ENCODE assay signal across 9 mouse cellular contexts in the genomic region with DNA sequence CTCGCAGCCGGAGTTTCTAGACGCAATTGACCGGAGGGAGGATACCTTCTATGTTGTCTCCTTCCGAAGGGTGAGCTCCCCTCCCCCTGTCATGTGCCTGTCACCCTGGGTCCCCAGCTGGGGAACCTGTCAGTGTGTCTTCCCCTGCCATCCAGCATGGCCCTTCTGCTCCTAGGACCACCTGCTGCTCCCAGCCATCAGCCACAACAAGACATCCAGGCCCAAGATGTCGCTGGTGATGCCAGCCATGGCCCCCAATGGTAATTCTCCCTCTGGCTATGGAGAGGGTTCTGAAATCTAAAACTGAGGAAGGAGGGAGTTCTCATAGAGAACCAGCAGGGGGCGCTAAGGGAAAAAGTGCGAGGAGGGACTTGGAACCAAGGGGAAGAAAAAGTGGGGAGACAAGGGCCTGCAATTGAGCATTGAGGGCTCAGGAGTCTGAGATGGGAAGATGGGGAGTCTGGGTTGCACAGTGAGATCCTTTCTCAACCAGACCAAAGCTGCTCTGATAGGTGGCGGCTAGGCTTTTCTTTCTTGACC. TPM values are rescaled to one million over a fixed set of nuclear protein-coding genes. Genes with fewer than 3 reads are reported as not detected.
DNase-seq lines count a peak whose midpoint lies in the region; ATAC-seq and TF ChIP-seq lines count a peak whose summit lies in the region.
"Had no signal": no experiment of that assay in that cellular context is flagged by ENCODE, and none has a peak within 500 bp of the region (broad histone marks: within the 10 kb centered on the region; RNA-seq: fewer than 3 reads in every experiment).

No protein-coding gene starts in this region.

- TF ChIP-seq EP300 in ES-Bruce4 (IDR thresholded peaks at IDR 0.05; ENCODE audit: insufficient read depth, low read depth, low read length) = no peak

- ATAC-seq in hindbrain, embryonic 11.5 days (ENCODE audit: low FRiP score) = no peak
- no peak for ATAC-seq in hindbrain, embryonic 13.5 days (ENCODE audit: low FRiP score)
- no peak for ATAC-seq in granulocyte monocyte progenitor cell, adult 5-6 weeks (replicated peaks; ENCODE audit: poor library complexity, severe bottlenecking)

- TF ChIP-seq POLR2A in ES-Bruce4 (IDR thresholded peaks at IDR 0.05; ENCODE audit: insufficient read depth, low read length) = no peak

- peak; percentile 40 for TF ChIP-seq CTCF in ES-Bruce4 (IDR thresholded peaks at IDR 0.05; ENCODE audit: low read depth, low read length)

- no peak overlapping the region for H3K4me2 ChIP-seq in hindbrain, embryonic 11.5 days (replicated peaks; ENCODE audit: low read depth, low read length)
- H3K4me2 ChIP-seq in hindbrain, embryonic 13.5 days = no peak overlapping the region
- H3K4me2 ChIP-seq: limb, embryonic 13.5 days had no signal

- H3K27ac ChIP-seq in hindbrain, embryonic 11.5 days (ENCODE audit: low read depth, low read length) = no peak overlapping the region
- H3K27ac ChIP-seq in hindbrain, embryonic 13.5 days = no peak overlapping the region
- H3K27ac ChIP-seq in ES-Bruce4 (ENCODE audit: insufficient read depth, low read length) = no peak overlapping the region
- H3K27ac ChIP-seq: limb, embryonic 13.5 days had no signal

- H3K9ac ChIP-seq in hindbrain, embryonic 11.5 days (ENCODE audit: low read depth, low read length) = no peak overlapping the region
- H3K9ac ChIP-seq in hindbrain, embryonic 13.5 days = no peak overlapping the region
- no peak overlapping the region for H3K9ac ChIP-seq in ES-Bruce4 (ENCODE audit: low read depth, poor library complexity, severe bottlenecking)
- H3K9ac ChIP-seq: limb, embryonic 13.5 days had no signal

- H3K9me3 ChIP-seq in hindbrain, embryonic 11.5 days (ENCODE audit: control insufficient read depth, low read length) = no peaks in the 10 kb centered on the region
- no peaks in the 10 kb centered on the region for H3K9me3 ChIP-seq in hindbrain, embryonic 13.5 days
- no peaks in the 10 kb centered on the region for H3K9me3 ChIP-seq in ES-Bruce4 (replicated peaks; ENCODE audit: control insufficient read depth, insufficient read depth, low read length, poor library complexity, severe bottlenecking)
- H3K9me3 ChIP-seq: limb, embryonic 13.5 days had no signal

- no peaks in the 10 kb centered on the region for H3K4me1 ChIP-seq in hindbrain, embryonic 11.5 days (replicated peaks; ENCODE audit: control insufficient read depth, insufficient read depth, low read length)
- H3K4me1 ChIP-seq in hindbrain, embryonic 13.5 days (replicated peaks) = peaks cover 15% of the 10 kb centered on the region
- no peaks in the 10 kb centered on the region for H3K4me1 ChIP-seq in ES-Bruce4 (ENCODE audit: control insufficient read depth, insufficient read depth, low read length)

- peak; percentile 80 for DNase-seq in hindbrain, embryonic 11.5 days (ENCODE audit: low spot score)
- peak; percentile 92 for DNase-seq in 3T3-L1 (ENCODE audit: low read depth, low spot score)
- DNase-seq in cerebellum, adult 8-10 months = peak; percentile 60
- peak; percentile 50 for DNase-seq in large intestine, adult 2 months (ENCODE audit: low read depth, low spot score)
- DNase-seq in spleen, postnatal 10 days (ENCODE audit: low spot score in 2 of 2) = peak; percentile 50 to 76

- 69% methylated on average over 9 of the region's 9 CpGs for WGBS in hindbrain, embryonic 11.5 days
- 67% methylated on average over 9 of the region's 9 CpGs for WGBS in hindbrain, embryonic 13.5 days
- WGBS in large intestine, adult 2 months = 63% methylated on average over 9 of the region's 9 CpGs

- H3K27me3 ChIP-seq in hindbrain, embryonic 11.5 days (ENCODE audit: control insufficient read depth, insufficient read depth, low read length) = no peaks in the 10 kb centered on the region
- H3K27me3 ChIP-seq in hindbrain, embryonic 13.5 days = no peaks in the 10 kb centered on the region; the same call in 1 of the 2 replicates
- no peaks in the 10 kb centered on the region for H3K27me3 ChIP-seq in ES-Bruce4 (ENCODE audit: control insufficient read depth, insufficient read depth, low read length, poor library complexity, severe bottlenecking)

- H3K4me3 ChIP-seq in hindbrain, embryonic 11.5 days (ENCODE audit: low read depth, low read length) = no peak overlapping the region
- no peak overlapping the region for H3K4me3 ChIP-seq in hindbrain, embryonic 13.5 days
- H3K4me3 ChIP-seq in ES-Bruce4 (ENCODE audit: low read depth, low read length) = no peak overlapping the region
- H3K4me3 ChIP-seq: limb, embryonic 13.5 days had no signal

- H3K36me3 ChIP-seq in hindbrain, embryonic 11.5 days (ENCODE audit: control insufficient read depth, insufficient read depth, low read length) = peaks cover 15% of the 10 kb centered on the region; the same call in 1 of the 2 replicates
- H3K36me3 ChIP-seq in hindbrain, embryonic 13.5 days = peaks cover 67% of the 10 kb centered on the region
- peaks cover 9% of the 10 kb centered on the region; the same call in 1 of the 2 replicates for H3K36me3 ChIP-seq in ES-Bruce4 (ENCODE audit: control insufficient read depth, insufficient read depth, low read length, poor library complexity, severe bottlenecking)

RNA-seq across cellular contexts. Expression of gene Atf6b, which starts 6.9 kb away (rescaled TPM):
- polyA plus RNA-seq in hindbrain, embryonic 11.5 days (2014; fragmentation: Nextera tagmentation; extraction: Ambion mirVana) = 61.9 and 67.5 TPM in 2 replicates
- 117 and 122 TPM in 2 replicates for polyA plus RNA-seq in hindbrain, embryonic 13.5 days (2015; fragmentation: Nextera tagmentation; extraction: Ambion mirVana)
- 31.3 and 32.0 TPM in 2 replicates for polyA plus RNA-seq in ES-Bruce4 (2011; ENCODE audit: insufficient read depth, insufficient read length, low read depth, missing spikeins)
- polyA plus RNA-seq in large intestine, adult 2 months (2012; rRNA removed) = 61.0 and 64.1 TPM in 2 replicates
- total RNA-seq in granulocyte monocyte progenitor cell, adult 5-6 weeks (2014; fragmentation: Nextera tagmentation) = 38.3 and 42.5 TPM in 2 replicates
- total RNA-seq in granulocyte monocyte progenitor cell, adult 5-6 weeks (2017) = 31.9 and 44.6 TPM in 2 replicates

RNA-seq across cellular contexts. Expression of gene Fkbpl, which starts 9.3 kb away (rescaled TPM):
- polyA plus RNA-seq in hindbrain, embryonic 11.5 days (2014; fragmentation: Nextera tagmentation; extraction: Ambion mirVana) = 16.4 and 17.2 TPM in 2 replicates
- 16.9 and 17.6 TPM in 2 replicates for polyA plus RNA-seq in hindbrain, embryonic 13.5 days (2015; fragmentation: Nextera tagmentation; extraction: Ambion mirVana)
- 11.0 and 16.5 TPM in 2 replicates for polyA plus RNA-seq in ES-Bruce4 (2011; ENCODE audit: insufficient read depth, insufficient read length, low read depth, missing spikeins)
- polyA plus RNA-seq in large intestine, adult 2 months (2012; rRNA removed) = 3.7 and 4.7 TPM in 2 replicates
- 2.9 and 10.3 TPM in 2 replicates for total RNA-seq in granulocyte monocyte progenitor cell, adult 5-6 weeks (2014; fragmentation: Nextera tagmentation)
- total RNA-seq in granulocyte monocyte progenitor cell, adult 5-6 weeks (2017) = 12.4 and 21.8 TPM in 2 replicates

RNA-seq across cellular contexts. Expression of gene Tnxb, which starts 16.5 kb away (rescaled TPM):
- polyA plus RNA-seq in hindbrain, embryonic 11.5 days (2014; fragmentation: Nextera tagmentation; extraction: Ambion mirVana) = 0.01 and 0.09 TPM in 2 replicates
- 0.09 TPM in 2 replicates for polyA plus RNA-seq in hindbrain, embryonic 13.5 days (2015; fragmentation: Nextera tagmentation; extraction: Ambion mirVana)
- polyA plus RNA-seq in ES-Bruce4 (2011; ENCODE audit: insufficient read depth, insufficient read length, low read depth, missing spikeins) = 0.13 and 0.15 TPM in 2 replicates
- 11.0 and 13.3 TPM in 2 replicates for polyA plus RNA-seq in large intestine, adult 2 months (2012; rRNA removed)
- total RNA-seq in granulocyte monocyte progenitor cell, adult 5-6 weeks (2014; fragmentation: Nextera tagmentation) = not detected in 2 replicates
- not detected in 2 replicates for total RNA-seq in granulocyte monocyte progenitor cell, adult 5-6 weeks (2017)

RNA-seq across cellular contexts. Expression of gene Prrt1, which starts 24.5 kb away (rescaled TPM):
- 1.0 and 2.0 TPM in 2 replicates for polyA plus RNA-seq in hindbrain, embryonic 11.5 days (2014; fragmentation: Nextera tagmentation; extraction: Ambion mirVana)
- polyA plus RNA-seq in hindbrain, embryonic 13.5 days (2015; fragmentation: Nextera tagmentation; extraction: Ambion mirVana) = 5.5 and 5.6 TPM in 2 replicates
- not detected in 2 replicates for polyA plus RNA-seq in ES-Bruce4 (2011; ENCODE audit: insufficient read depth, insufficient read length, low read depth, missing spikeins)
- polyA plus RNA-seq in large intestine, adult 2 months (2012; rRNA removed) = 4.5 and 5.7 TPM in 2 replicates
- 0.88 TPM in 1 of 2 replicates, not detected in the other for total RNA-seq in granulocyte monocyte progenitor cell, adult 5-6 weeks (2014; fragmentation: Nextera tagmentation)
- total RNA-seq in granulocyte monocyte progenitor cell, adult 5-6 weeks (2017) = not detected in 2 replicates

RNA-seq across cellular contexts. Expression of gene Ppt2, which starts 25.5 kb away (rescaled TPM):
- 23.6 and 26.0 TPM in 2 replicates for polyA plus RNA-seq in hindbrain, embryonic 11.5 days (2014; fragmentation: Nextera tagmentation; extraction: Ambion mirVana)
- polyA plus RNA-seq in hindbrain, embryonic 13.5 days (2015; fragmentation: Nextera tagmentation; extraction: Ambion mirVana) = 21.7 and 22.7 TPM in 2 replicates
- 26.7 and 29.2 TPM in 2 replicates for polyA plus RNA-seq in ES-Bruce4 (2011; ENCODE audit: insufficient read depth, insufficient read length, low read depth, missing spikeins)
- polyA plus RNA-seq in large intestine, adult 2 months (2012; rRNA removed) = 31.1 and 35.8 TPM in 2 replicates
- 41.9 and 45.1 TPM in 2 replicates for total RNA-seq in granulocyte monocyte progenitor cell, adult 5-6 weeks (2014; fragmentation: Nextera tagmentation)
- total RNA-seq in granulocyte monocyte progenitor cell, adult 5-6 weeks (2017) = 20.4 and 23.3 TPM in 2 replicates

Comparison
In these comparisons a context has a peak if more than half of its experiments do, and no peak if none do; other contexts are left out.
1. RNA of gene Tnxb, which starts 16.5 kb away (polyA plus RNA-seq): 11.0 to 13.3 TPM in large intestine, adult 2 months; 0.13 to 0.15 TPM in ES-Bruce4, 0.01 to 0.09 TPM in hindbrain, embryonic 11.5 days and 0.09 TPM in hindbrain, embryonic 13.5 days; every median in the first group is over 10 times any median in the second.
2. Peak in every context shown above with its lines, with median percentiles within 50 percentile points of each other: DNase-seq.